Mouse (Mus musculus) CH12.LX (cell line): ENCODE results near the gene Aldh2.
A peak's percentile ranks its signal among the peaks of the same experiment; 100 is the strongest.

Experiments used
- CTCF ChIP-seq, 2 experiments: IDR thresholded peaks in 1 of 2; conservative IDR thresholded peaks in 1 of 2; 2 replicates each; pipeline ENCODE4 v1.5.1; 2011 to 2012; ENCODE audit warnings: low read depth in 2 of 2, low read length in 2 of 2, improper control_type of control experiment in 1 of 2, inconsistent platforms in 1 of 2, mild to moderate bottlenecking in 1 of 2, moderate library complexity in 1 of 2
- ELF1 ChIP-seq: IDR thresholded peaks from 2 replicates; pipeline ENCODE4 v1.6.1; 2014; ENCODE audit warnings: low read depth, mild to moderate bottlenecking, inconsistent platforms, low read length, improper control_type of control experiment
- HCFC1 ChIP-seq: IDR thresholded peaks from 2 replicates; pipeline ENCODE4 v1.6.1; 2012; ENCODE audit warnings: low read depth, mild to moderate bottlenecking, inconsistent platforms, low read length, improper control_type of control experiment
- MAX ChIP-seq: IDR thresholded peaks from 2 replicates; pipeline ENCODE4 v1.6.1; 2011; ENCODE audit warnings: low read length, improper control_type of control experiment
- POLR2A ChIP-seq: IDR thresholded peaks from 2 replicates; pipeline ENCODE4 v1.6.1; 2011; ENCODE audit warnings: low read depth, mild to moderate bottlenecking, improper control_type of control experiment, low read length
- USF1 ChIP-seq: IDR thresholded peaks from 2 replicates; pipeline ENCODE4 v1.6.1; 2014; ENCODE audit warnings: low read depth, mild to moderate bottlenecking, inconsistent platforms, low read length, improper control_type of control experiment
- ZMIZ1 ChIP-seq: IDR thresholded peaks from 2 replicates; pipeline ENCODE4 v1.6.1; 2012; ENCODE audit warnings: low read depth, mild to moderate bottlenecking, inconsistent platforms, low read length, improper control_type of control experiment

GRCm38 (mm10) chr5:121627871-121628270 lies 34.2 kb upstream of the Aldh2 start:
- TF ChIP-seq POLR2A (no peak), ELF1 (0 out of 2 replicates have a peak, but pooled peaks have one; percentile 10), CTCF (conservative IDR thresholded peaks at IDR 0.05 in 1 of 2, IDR thresholded peaks at IDR 0.05 in 1 of 2; ENCODE audit: low read depth in 2 of 2, low read length in 2 of 2) (peak; percentile 79 to 96), USF1 (no peak), MAX (no peak), HCFC1 (no peak), ZMIZ1 (no peak)
